Mouse (Mus musculus): Measurements from ENCODE around the gene Hoxd10.

The Hoxd10 gene

DNA sequence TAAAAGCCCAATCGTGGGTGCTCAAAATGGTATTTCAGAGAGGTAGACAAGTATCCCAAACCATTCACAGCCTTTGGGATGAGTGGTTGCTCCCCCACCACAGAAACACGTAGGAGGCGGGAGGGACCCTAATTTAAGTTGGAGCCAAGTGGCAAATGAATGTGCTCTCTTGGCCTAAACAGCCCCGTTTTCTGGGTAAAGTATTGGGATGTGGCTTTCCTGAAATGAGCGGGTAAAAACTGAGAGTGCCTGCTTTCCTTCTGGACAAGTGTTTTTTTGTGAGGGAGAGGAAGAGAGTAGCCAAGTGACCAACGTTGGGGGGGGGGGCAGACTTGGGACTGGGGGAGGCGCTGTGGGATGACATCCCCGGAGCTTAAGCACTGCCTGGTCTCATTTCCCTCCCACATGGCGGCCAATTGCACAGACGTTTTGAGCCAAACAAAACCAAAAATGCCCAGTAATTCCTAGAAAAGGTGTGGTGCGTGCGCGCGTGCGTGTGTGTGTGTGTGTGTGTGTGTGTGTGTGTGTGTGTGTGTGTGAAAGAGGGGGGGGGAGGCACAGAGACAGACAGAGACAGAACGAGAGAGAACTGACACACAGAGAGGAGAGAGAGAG lies 19.3 kb downstream of the Hoxd10 start:
- no peak for DNase-seq (ENCODE audit: low spot score)

GRCm38 (mm10) chr2:74711721-74712621 lies 20.2 kb downstream of the Hoxd10 start, which contains the start of the genes Hoxd3 and Hoxd4:
TSS of gene Hoxd3 (plus strand) at chr2:74711927.
TSS of gene Hoxd4 (plus strand) at chr2:74711929.
- no peak for DNase-seq (ENCODE audit: low spot score)

DNA sequence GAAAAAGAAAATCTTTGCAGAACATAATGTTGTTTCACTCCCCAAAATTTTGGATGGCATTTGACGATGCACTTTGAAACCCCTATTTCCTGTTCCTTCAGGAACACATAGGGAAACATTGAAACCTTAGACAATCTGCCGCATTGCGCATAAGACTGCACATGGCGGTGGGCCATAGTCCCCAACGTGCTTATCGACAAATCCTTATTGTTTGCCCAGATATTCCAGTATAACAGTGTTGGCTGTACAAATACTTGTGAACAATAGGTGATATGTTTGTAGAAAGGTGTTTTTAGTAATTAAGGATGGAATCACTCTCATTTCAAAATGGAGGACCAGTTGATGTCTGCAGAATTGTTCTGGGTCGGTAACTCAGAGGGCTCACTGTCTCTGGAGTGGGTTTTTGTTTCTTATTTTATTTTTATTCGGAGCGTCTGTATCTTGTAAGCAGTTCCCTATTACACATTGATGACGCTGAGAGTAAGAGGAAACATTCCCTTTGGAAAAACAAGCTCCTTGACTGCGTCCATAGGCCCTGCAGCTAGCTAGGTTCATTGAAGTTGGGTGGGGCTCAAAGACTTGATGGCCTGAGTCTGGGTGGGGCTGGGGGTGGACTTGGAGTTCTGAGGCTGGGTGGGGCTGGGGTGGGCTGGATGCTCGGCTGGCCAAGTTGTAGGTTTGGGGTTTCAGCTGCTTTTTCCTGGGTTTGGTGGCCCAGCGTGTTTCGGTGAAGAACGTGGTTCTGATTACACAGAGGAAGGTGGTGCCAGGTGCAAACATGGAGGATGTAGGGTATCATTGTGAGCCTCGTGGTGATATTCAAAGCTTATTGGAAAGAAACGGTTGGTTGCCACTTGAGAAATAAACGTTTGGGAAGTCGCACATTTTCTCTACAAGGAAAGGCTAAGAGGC lies 21.8 kb downstream of the Hoxd10 start:
- no peak for DNase-seq (ENCODE audit: low spot score)

GRCm38 (mm10) chr2:74714156-74714789 lies 22.5 kb downstream of the Hoxd10 start:
- DNase-seq (ENCODE audit: low spot score), result no peak

- no peak for DNase-seq (ENCODE audit: low spot score)
These were observed 23.2 kb downstream of the Hoxd10 start for GRCm38 (mm10) chr2:74714881-74715280.

DNA sequence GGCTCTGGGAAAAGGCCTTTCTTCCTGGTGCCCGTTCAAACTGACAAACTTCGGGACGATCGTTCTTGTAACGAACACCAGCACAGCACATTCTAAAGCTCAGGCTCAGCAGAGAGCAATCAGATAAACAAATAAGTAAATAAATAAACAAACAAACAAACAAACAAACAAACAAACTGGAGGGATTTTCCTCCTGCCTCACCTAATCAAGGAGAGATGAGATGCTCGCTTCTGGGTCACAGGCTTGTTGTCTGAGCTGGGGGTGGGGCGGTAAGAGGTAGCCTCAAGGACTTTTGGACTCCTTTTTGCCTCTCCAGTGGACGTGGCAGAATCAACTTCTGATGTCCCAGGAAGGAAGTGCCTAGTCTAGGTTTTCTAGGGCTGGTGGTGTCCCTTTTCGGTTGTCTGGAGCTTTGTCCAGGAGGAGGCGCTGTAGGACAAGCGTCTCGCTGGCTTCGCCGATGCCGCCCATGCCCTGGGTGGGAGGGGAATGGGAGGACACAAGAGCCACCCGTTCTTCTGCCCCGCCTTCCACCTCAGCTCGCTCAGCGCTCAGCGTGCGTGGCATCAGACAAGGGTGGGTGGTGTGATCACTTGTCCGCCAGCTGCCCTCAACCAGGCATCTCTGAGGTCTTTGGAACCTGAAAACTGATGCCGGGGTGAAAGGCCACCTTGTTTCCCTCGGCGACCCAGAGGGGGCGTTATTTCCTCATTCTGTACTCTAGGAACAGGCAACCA lies 23.9 kb downstream of the Hoxd10 start:
- DNase-seq (ENCODE audit: low spot score), result peak; percentile 86

GRCm38 (mm10) chr2:74720384-74720783 lies 28.7 kb downstream of the Hoxd10 start:
- no peak for DNase-seq (ENCODE audit: low spot score)

- DNase-seq (ENCODE audit: low spot score), result no peak
These were observed 29.3 kb downstream of the Hoxd10 start for GRCm38 (mm10) chr2:74720955-74721491.

DNA sequence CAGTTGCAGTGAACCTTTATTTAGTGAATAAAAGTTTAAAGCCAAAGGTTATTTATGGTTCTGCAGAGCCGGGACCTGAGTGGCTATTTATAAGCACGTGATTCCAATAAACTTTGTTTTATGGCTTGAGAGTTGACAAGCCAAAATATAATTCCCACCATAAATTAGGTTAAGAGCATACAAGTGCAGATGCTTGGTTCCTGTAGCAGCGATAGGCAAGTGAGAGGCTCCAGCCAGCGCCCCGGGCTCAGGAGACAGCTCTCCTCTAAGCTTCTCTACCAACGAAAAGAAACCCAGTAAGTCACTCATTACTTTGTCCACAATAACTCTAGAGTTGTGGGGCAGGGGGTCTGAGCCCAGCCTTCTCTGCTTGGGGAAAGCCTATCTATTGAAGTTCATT lies 30.2 kb downstream of the Hoxd10 start:
- DNase-seq (ENCODE audit: low spot score), result no peak

DNA sequence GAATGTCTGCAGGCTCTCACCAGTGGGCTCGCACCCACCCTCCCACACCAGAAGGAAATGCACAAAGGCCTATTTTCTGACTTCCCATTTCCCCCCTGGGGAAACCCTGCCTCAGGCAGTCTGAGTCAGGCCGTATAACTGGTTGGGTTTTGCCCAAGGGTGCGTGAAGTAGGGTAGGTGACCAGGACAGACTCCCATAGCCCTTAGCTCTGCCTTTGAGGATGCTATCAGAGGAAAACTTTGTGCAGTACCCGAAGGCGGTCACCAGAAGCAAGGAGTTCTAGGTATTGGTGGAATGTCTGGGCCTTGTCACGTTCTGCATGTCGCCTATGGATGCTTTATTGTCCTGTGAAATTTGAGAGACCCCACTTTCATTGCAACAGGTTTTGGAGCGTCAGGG lies 31.2 kb downstream of the Hoxd10 start:
- DNase-seq (ENCODE audit: low spot score), result no peak

GRCm38 (mm10) chr2:74724244-74725015 lies 32.7 kb downstream of the Hoxd10 start:
- no peak for DNase-seq (ENCODE audit: low spot score)

DNA sequence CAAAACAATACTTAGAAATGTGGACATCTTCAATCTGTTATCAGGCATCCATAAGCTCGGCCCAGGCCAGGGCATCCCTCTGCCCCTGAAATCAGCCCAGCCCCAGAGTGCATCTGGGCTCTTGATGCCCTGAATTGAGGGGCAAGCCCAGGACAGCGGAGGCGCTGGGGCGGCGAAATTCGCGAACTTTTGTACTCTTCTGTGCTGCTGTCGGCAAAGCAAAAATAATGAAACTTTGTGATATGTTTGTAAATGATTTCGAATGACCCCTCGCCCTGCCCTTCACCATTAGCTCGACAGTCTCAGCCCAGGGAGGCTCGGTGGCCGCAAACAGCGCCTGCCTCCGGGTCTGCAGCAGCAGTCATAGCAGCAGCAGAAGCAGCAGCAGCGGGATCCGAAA lies 33.4 kb downstream of the Hoxd10 start:
- DNase-seq (ENCODE audit: low spot score), result no peak

DNA sequence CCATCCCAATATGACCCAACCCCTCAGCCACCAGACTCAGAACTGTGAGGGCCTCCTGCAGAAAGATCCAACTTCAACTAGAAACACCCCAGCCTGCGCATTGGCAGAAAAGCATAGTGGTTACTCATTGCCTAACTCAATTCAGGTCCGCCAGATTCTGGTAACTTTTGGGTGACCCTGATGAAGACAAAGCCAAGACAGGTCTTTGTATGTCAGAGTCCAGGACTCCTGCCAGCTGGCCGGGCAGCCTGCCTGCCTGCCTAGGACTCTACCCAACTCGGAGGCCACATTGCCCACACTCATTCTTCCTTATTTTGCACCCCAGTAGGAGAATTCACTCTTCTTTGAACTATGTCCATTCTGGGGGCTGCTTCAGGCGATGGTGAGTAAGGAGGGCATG lies 34.8 kb downstream of the Hoxd10 start, which contains the start of gene Gm28230:
Gene Gm28230, plus strand, starts transcription at position 178 of the 400 bp plus-strand sequence.
- DNase-seq (ENCODE audit: low spot score), result no peak

GRCm38 (mm10) chr2:74726973-74727639 lies 35.4 kb downstream of the Hoxd10 start:
- no peak for DNase-seq (ENCODE audit: low spot score)

DNA sequence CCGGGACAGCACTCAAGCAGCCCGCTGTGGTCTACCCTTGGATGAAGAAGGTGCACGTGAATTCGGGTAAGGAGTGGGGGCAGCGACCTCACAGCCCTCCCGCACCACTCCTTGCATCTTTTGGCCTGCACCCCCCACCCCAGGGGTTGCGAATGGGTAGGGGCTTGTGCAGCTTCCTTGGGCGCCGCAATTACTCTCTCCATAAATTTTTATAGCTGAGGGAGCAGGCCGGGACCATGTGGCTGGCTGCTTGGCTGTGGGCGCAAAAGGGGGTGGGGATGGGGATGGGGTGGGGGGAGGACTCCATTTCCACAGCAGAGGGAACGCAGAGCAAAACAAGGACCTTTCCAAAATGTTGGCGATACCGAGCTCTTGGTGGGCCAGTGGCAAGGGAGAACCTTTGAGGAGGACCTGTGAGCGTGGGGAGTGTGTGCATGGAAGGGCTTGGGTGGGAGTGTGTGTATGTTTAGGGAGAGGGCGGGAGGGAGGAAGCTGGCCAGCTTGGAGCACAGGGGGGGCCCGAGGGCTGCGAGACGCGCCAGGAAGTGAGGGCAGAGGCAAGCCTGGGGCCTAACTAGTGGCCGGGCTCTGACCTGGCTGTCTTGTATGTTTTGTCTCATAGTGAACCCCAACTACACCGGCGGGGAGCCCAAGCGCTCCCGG lies 36.0 kb downstream of the Hoxd10 start:
- no peak for DNase-seq (ENCODE audit: low spot score)

DNA sequence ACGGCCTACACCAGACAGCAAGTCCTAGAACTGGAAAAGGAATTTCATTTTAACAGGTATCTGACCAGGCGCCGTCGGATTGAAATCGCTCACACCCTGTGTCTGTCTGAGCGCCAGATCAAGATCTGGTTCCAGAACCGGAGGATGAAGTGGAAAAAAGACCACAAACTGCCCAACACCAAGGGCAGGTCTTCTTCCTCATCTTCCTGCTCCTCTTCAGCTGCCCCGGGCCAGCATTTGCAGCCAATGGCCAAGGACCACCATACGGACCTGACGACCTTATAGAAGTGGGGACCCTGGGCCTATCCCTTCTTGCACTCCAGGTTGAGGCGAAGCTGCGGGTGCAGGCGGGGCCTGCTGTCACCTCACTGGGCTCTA lies 36.6 kb downstream of the Hoxd10 start:
- no peak for DNase-seq (ENCODE audit: low spot score)

DNA sequence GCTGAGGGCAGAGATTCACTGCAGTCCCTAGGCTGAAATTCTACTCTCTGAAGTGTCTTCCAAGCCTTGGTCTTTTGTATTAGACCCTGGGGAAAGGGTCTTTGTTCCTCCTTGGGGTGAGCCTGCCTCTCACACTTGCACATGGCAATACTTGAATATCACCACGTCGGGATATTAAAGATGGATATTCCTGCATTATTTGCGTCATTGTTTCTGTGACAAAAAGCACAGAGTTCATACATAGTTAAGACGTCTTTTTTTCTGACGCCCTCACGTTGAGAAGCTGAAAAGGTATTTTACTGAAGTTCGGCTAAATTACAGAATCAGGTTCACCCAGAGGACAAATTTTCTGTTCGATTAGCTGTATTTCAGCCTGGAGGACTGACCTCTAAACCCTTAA lies 38.6 kb downstream of the Hoxd10 start:
- DNase-seq (ENCODE audit: low spot score), result no peak

DNA sequence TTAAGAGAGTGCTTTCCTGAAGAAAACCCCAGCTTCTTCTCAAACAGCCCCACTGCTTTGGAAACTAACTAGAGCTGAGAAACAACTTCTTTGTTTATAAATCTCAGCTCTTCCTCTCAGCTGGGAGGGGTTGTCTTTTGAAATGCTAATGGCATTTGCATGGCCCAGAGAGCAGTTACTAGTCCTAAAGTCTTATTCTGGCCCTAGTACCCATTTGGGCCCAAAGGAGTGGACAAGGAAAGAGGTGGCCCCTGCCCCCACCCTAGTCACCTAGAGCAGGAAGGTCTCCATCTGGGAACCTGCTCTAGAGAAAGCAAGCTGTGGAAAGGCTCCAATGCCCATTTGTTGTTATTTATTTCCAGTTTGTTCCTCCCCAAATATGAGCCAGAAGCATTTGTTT lies 39.3 kb downstream of the Hoxd10 start:
- no peak for DNase-seq (ENCODE audit: low spot score)

Measured in ovary, adult 18-20 months (tissue).